Mouse (Mus musculus) layer of hippocampus, adult 11-12 months (tissue): ENCODE results near the gene Cartpt.
"Not testable (repeated sequence)": the region's sequence is repeated elsewhere in the genome, so short reads cannot be mapped to it uniquely, and the experiment has no call there.

ENCODE experiments used
- DNase-seq: peaks from one replicate; pipeline ENCODE4 v3.0.0; 2022; ENCODE audit warnings: low spot score

The Cartpt gene

GRCm38 (mm10) chr13:99900965-99901364 is at the start of gene Cartpt:
Cartpt (minus strand) TSS chr13:99901091.
- no peak for DNase-seq

- no peak for DNase-seq
Observed at GRCm38 (mm10) chr13:99947417-99947816, 46.5 kb upstream of the Cartpt start.

GRCm38 (mm10) chr13:99943525-99943924 is 42.6 kb upstream of the Cartpt start:
- no peak for DNase-seq

- peak; percentile 20 for DNase-seq
Observed at GRCm38 (mm10) chr13:99940601-99941000, 39.7 kb upstream of the Cartpt start.

- no peak for DNase-seq
Observed at GRCm38 (mm10) chr13:99939320-99939671, 38.4 kb upstream of the Cartpt start.

GRCm38 (mm10) chr13:99938606-99939319 is 37.9 kb upstream of the Cartpt start:
- DNase-seq: no peak

GRCm38 (mm10) chr13:99937741-99938140 is 36.9 kb upstream of the Cartpt start:
- DNase-seq: no peak

GRCm38 (mm10) chr13:99932406-99932805 is 31.5 kb upstream of the Cartpt start:
- DNase-seq: no peak

GRCm38 (mm10) chr13:99931502-99931901 is 30.6 kb upstream of the Cartpt start:
- no peak for DNase-seq

GRCm38 (mm10) chr13:99926249-99926648 is 25.4 kb upstream of the Cartpt start:
- DNase-seq: no peak

- no peak for DNase-seq
Observed at GRCm38 (mm10) chr13:99915632-99916031, 14.7 kb upstream of the Cartpt start.

GRCm38 (mm10) chr13:99900557-99900892 is 366 bp downstream of the Cartpt start:
- no peak for DNase-seq

GRCm38 (mm10) chr13:99899670-99900556 is 978 bp downstream of the Cartpt start:
- no peak for DNase-seq

- DNase-seq: no peak
Observed at GRCm38 (mm10) chr13:99898816-99899215, 2.1 kb downstream of the Cartpt start.

GRCm38 (mm10) chr13:99885636-99886035 is 15.3 kb downstream of the Cartpt start:
- DNase-seq: no peak

GRCm38 (mm10) chr13:99881774-99882173 is 19.1 kb downstream of the Cartpt start:
- DNase-seq: not testable (repeated sequence)

- DNase-seq: no peak
Observed at GRCm38 (mm10) chr13:99879696-99880095, 21.2 kb downstream of the Cartpt start.

GRCm38 (mm10) chr13:99872059-99872458 is 28.8 kb downstream of the Cartpt start:
- DNase-seq: no peak

GRCm38 (mm10) chr13:99868438-99868837 is 32.5 kb downstream of the Cartpt start:
- no peak for DNase-seq

GRCm38 (mm10) chr13:99864331-99864730 is 36.6 kb downstream of the Cartpt start:
- no peak for DNase-seq

GRCm38 (mm10) chr13:99860670-99861069 is 40.2 kb downstream of the Cartpt start:
- no peak for DNase-seq

GRCm38 (mm10) chr13:99859082-99859481 is 41.8 kb downstream of the Cartpt start:
- DNase-seq: peak; percentile 57

GRCm38 (mm10) chr13:99857879-99858278 is 43.0 kb downstream of the Cartpt start:
- no peak for DNase-seq
